Comparison of ENCODE assay signal across 1 mouse cellular context in the genomic region with DNA sequence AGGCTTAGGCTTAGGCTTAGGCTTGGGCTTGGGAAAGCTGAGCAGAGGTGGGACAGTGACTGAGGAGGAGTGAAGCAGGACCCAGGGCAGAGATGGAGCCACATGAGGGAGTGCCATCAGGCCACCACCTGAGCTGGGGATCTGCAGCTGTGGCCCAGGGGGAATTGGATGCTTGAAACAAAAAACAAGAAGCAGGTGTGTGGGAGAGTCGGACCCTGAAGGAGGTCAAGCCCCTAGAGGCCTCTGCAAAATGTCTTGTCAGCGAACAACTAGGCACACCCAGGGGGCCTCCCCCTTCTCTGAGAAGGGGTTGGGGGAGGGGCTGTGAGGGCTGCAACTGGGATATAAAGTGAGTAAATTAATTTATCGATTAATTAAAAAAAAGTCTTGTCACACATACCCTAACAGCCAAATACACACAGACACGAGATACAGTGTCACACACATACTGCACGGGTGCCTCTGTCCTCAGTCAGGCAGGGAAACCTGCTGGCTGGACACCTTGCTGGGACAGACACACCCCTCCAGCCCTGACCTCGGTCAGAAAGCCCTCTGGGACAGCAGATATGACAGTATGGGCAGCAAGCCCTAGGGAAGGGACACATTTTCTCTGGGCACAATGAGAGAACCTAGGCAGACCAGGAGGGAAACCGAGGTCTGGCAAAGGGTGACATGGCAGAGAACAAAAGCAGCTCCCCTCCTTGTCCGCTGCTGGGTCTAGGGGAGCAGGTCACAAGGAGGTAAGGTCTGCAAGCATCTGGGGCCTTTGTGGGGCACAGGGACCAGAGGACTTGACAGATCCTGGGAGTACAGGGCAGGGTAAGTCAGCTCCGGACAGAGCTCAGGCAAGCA.
TF ChIP-seq lines count a peak whose summit lies in the region.

No protein-coding gene starts in this region.

TF ChIP-seq in CH12.LX, 34 proteins besides CTCF, POLR2A, EP300 and RAD21:
- TF ChIP-seq ETS1 (conservative IDR thresholded peaks at IDR 0.05; ENCODE audit: low read depth, low read length) (peak; percentile 61), MEF2A (IDR thresholded peaks at IDR 0.05; ENCODE audit: borderline replicate concordance, low read depth, low read length) (peak; percentile 47; the same call in 1 of the 2 replicates), HCFC1 (IDR thresholded peaks at IDR 0.05; ENCODE audit: low read depth, low read length) (no peak), TCF12 (IDR thresholded peaks at IDR 0.05; ENCODE audit: low read depth, low read length) (peak; percentile 88), RCOR1 (conservative IDR thresholded peaks at IDR 0.05; ENCODE audit: low read depth, low read length) (0 out of 2 replicates have a peak, but pooled peaks have one; percentile 30), USF2 (conservative IDR thresholded peaks at IDR 0.05; ENCODE audit: low read depth, low read length) (no peak), IRF4 (IDR thresholded peaks at IDR 0.05; ENCODE audit: low read depth, low read length) (0 out of 2 replicates have a peak, but pooled peaks have one; percentile 37), MAFK (IDR thresholded peaks at IDR 0.05; ENCODE audit: insufficient replicate concordance, low read length) (peak; percentile 65; the same call in 1 of the 2 replicates)
